Mouse (Mus musculus): ENCODE results near the gene Cdadc1. TPM values are rescaled to one million over a fixed set of nuclear protein-coding genes. Genes with fewer than 3 reads are reported as not detected.

The Cdadc1 gene
- total RNA-seq, 1 experiment = 6.7 TPM

DNA sequence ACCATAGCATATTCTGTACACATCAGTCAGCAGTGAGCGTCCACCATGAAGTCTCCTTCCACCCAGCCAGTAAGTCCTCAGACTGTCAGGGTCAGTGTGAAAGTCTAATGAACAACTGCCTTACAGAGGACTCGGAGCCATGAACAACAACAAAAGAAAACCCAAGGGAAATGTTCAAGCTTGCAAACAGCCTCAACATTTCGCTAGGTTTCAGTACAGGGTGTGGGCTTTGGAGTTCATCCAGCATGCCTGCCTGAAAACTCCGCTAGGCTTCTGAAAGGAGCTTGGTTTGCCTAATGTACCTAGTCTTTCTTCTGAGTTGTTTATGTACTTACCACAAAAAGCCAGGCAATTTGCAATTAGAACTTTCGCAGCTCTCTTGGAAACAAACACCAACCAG lies 53.8 kb downstream of the Cdadc1 start:
- no peak for DNase-seq (ENCODE audit: low read depth, low spot score)
- Histone ChIP-seq H3K4me3 (ENCODE audit: insufficient read depth in 1 of 2, low read depth in 1 of 2, low read length in 2 of 2, poor library complexity in 1 of 2, severe bottlenecking in 1 of 2) (no peak overlapping the region), H3K9me3 (ENCODE audit: control insufficient read depth, insufficient read depth, low read depth, low read length) (no peaks in the 10 kb centered on the region), H3K36me3 (ENCODE audit: control insufficient read depth, insufficient read depth, low read length, poor library complexity, severe bottlenecking) (no peaks in the 10 kb centered on the region), H3K9ac (ENCODE audit: insufficient read depth, low read depth, low read length, poor library complexity, severe bottlenecking) (no peak overlapping the region), H3K4me1 (ENCODE audit: control insufficient read depth in 2 of 2, insufficient read depth in 2 of 2, low read length in 2 of 2, poor library complexity in 1 of 2) (no peaks in the 10 kb centered on the region), H3K27ac (ENCODE audit: insufficient read depth, low read depth, low read length, poor library complexity, severe bottlenecking) (no peak overlapping the region)
- in situ Hi-C loops (cut with MboI; ENCODE audit: low sequenced_read_pairs in 2 of 2, unreplicated experiment in 2 of 2) = no loop called here
- TF ChIP-seq MAFK (IDR thresholded peaks at IDR 0.05; ENCODE audit: insufficient read depth, low read depth, low read length) = no peak
- TF ChIP-seq CHD2 (IDR thresholded peaks at IDR 0.05; ENCODE audit: low read depth, low read length) = no peak
- no peak for TF ChIP-seq HCFC1 (IDR thresholded peaks at IDR 0.05; ENCODE audit: borderline replicate concordance, insufficient read depth, low read length)
- TF ChIP-seq ZC3H11A (IDR thresholded peaks at IDR 0.05; ENCODE audit: borderline replicate concordance, low read depth, low read length) = no peak
- TF ChIP-seq ZNF384 (IDR thresholded peaks at IDR 0.05; ENCODE audit: low read depth, low read length) = no peak

DNA sequence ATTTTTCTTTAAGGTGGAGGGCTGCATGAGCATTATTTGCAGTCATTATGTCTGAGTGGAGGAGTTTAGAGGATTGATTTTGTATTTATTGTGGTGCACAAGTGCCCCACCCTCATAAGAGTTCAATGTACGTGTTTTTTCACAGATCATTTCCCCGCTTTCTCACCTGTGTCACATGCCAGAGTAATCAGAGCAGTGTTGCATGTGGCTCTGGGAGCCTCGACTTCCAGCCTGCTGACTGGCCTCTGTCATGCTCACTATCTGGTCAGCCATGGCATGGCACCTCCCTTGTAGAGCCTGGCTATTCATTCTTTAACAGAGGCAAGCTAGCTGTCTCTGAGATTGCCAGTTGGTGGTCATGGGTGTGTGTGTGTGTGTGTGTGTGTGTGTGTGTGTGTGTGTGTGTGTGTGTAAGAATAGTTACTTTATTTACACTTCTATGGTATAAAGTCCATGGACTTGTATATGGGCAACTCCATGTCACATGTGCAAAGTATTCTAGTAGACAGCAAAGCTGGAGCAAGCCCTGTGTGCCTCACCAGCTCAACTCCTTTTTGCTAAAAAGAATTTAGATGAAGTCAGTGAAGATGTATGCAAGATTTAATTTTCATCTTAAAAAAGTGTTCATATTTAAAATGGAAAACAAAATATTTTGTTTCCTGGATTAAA lies 54.5 kb downstream of the Cdadc1 start:
- DNase-seq (ENCODE audit: low read depth, low spot score) = no peak
- H3K36me3 ChIP-seq (ENCODE audit: control insufficient read depth, insufficient read depth, low read length, poor library complexity, severe bottlenecking) = no peaks in the 10 kb centered on the region
- H3K27ac ChIP-seq (ENCODE audit: insufficient read depth, low read depth, low read length, poor library complexity, severe bottlenecking) = no peak overlapping the region
- in situ Hi-C loops (cut with MboI; ENCODE audit: low sequenced_read_pairs in 2 of 2, unreplicated experiment in 2 of 2) = no loop called here
- no peak overlapping the region for H3K9ac ChIP-seq (ENCODE audit: insufficient read depth, low read depth, low read length, poor library complexity, severe bottlenecking)
- no peak for TF ChIP-seq HCFC1 (IDR thresholded peaks at IDR 0.05; ENCODE audit: borderline replicate concordance, insufficient read depth, low read length)
- TF ChIP-seq CHD2 (IDR thresholded peaks at IDR 0.05; ENCODE audit: low read depth, low read length) = no peak
- TF ChIP-seq ZNF384 (IDR thresholded peaks at IDR 0.05; ENCODE audit: low read depth, low read length) = no peak
- TF ChIP-seq MAFK (IDR thresholded peaks at IDR 0.05; ENCODE audit: insufficient read depth, low read depth, low read length) = no peak
- no peak for TF ChIP-seq ZC3H11A (IDR thresholded peaks at IDR 0.05; ENCODE audit: borderline replicate concordance, low read depth, low read length)
- no peaks in the 10 kb centered on the region for H3K9me3 ChIP-seq (ENCODE audit: control insufficient read depth, insufficient read depth, low read depth, low read length)
- H3K4me3 ChIP-seq (ENCODE audit: insufficient read depth in 1 of 2, low read depth in 1 of 2, low read length in 2 of 2, poor library complexity in 1 of 2, severe bottlenecking in 1 of 2) = no peak overlapping the region
- no peaks in the 10 kb centered on the region for H3K4me1 ChIP-seq (ENCODE audit: control insufficient read depth in 2 of 2, insufficient read depth in 2 of 2, low read length in 2 of 2, poor library complexity in 1 of 2)

GRCm38 (mm10) chr14:59540761-59541160 lies 57.0 kb downstream of the Cdadc1 start:
- TF ChIP-seq MAFK (IDR thresholded peaks at IDR 0.05; ENCODE audit: insufficient read depth, low read depth, low read length) (no peak), HCFC1 (IDR thresholded peaks at IDR 0.05; ENCODE audit: borderline replicate concordance, insufficient read depth, low read length) (no peak), ZC3H11A (IDR thresholded peaks at IDR 0.05; ENCODE audit: borderline replicate concordance, low read depth, low read length) (no peak), ZNF384 (IDR thresholded peaks at IDR 0.05; ENCODE audit: low read depth, low read length) (no peak), CHD2 (IDR thresholded peaks at IDR 0.05; ENCODE audit: low read depth, low read length) (no peak)
- H3K9ac ChIP-seq (ENCODE audit: insufficient read depth, low read depth, low read length, poor library complexity, severe bottlenecking) = no peak overlapping the region
- in situ Hi-C loops (cut with MboI; ENCODE audit: low sequenced_read_pairs in 2 of 2, unreplicated experiment in 2 of 2) = no loop called here

GRCm38 (mm10) chr14:59540230-59540629 lies 57.5 kb downstream of the Cdadc1 start:
- no peak for DNase-seq (ENCODE audit: low read depth, low spot score)
- in situ Hi-C loops (cut with MboI; ENCODE audit: low sequenced_read_pairs in 2 of 2, unreplicated experiment in 2 of 2) = no loop called here
- TF ChIP-seq HCFC1 (IDR thresholded peaks at IDR 0.05; ENCODE audit: borderline replicate concordance, insufficient read depth, low read length) = no peak
- no peak for TF ChIP-seq CHD2 (IDR thresholded peaks at IDR 0.05; ENCODE audit: low read depth, low read length)
- TF ChIP-seq ZC3H11A (IDR thresholded peaks at IDR 0.05; ENCODE audit: borderline replicate concordance, low read depth, low read length) = no peak
- no peak for TF ChIP-seq ZNF384 (IDR thresholded peaks at IDR 0.05; ENCODE audit: low read depth, low read length)
- TF ChIP-seq MAFK (IDR thresholded peaks at IDR 0.05; ENCODE audit: insufficient read depth, low read depth, low read length) = no peak
- Histone ChIP-seq H3K4me3 (ENCODE audit: insufficient read depth in 1 of 2, low read depth in 1 of 2, low read length in 2 of 2, poor library complexity in 1 of 2, severe bottlenecking in 1 of 2) (no peak overlapping the region), H3K9me3 (ENCODE audit: control insufficient read depth, insufficient read depth, low read depth, low read length) (no peaks in the 10 kb centered on the region), H3K36me3 (ENCODE audit: control insufficient read depth, insufficient read depth, low read length, poor library complexity, severe bottlenecking) (no peaks in the 10 kb centered on the region), H3K27ac (ENCODE audit: insufficient read depth, low read depth, low read length, poor library complexity, severe bottlenecking) (no peak overlapping the region), H3K4me1 (ENCODE audit: control insufficient read depth in 2 of 2, insufficient read depth in 2 of 2, low read length in 2 of 2, poor library complexity in 1 of 2) (peaks cover 0 to 2% of the 10 kb centered on the region in 2 experiments; a peak in 1 of 4 replicates), H3K9ac (ENCODE audit: insufficient read depth, low read depth, low read length, poor library complexity, severe bottlenecking) (no peak overlapping the region)

More at GRCm38 (mm10) chr14:59540761-59541160, 57.0 kb downstream of the Cdadc1 start:
- peaks cover 0 to 1% of the 10 kb centered on the region in 2 experiments; a peak in 1 of 4 replicates for H3K4me1 ChIP-seq (ENCODE audit: control insufficient read depth in 2 of 2, insufficient read depth in 2 of 2, low read length in 2 of 2, poor library complexity in 1 of 2)
- no peak overlapping the region for H3K27ac ChIP-seq (ENCODE audit: insufficient read depth, low read depth, low read length, poor library complexity, severe bottlenecking)
- no peak overlapping the region for H3K4me3 ChIP-seq (ENCODE audit: insufficient read depth in 1 of 2, low read depth in 1 of 2, low read length in 2 of 2, poor library complexity in 1 of 2, severe bottlenecking in 1 of 2)
- H3K36me3 ChIP-seq (ENCODE audit: control insufficient read depth, insufficient read depth, low read length, poor library complexity, severe bottlenecking) = no peaks in the 10 kb centered on the region
- DNase-seq (ENCODE audit: low read depth, low spot score) = no peak
- H3K9me3 ChIP-seq (ENCODE audit: control insufficient read depth, insufficient read depth, low read depth, low read length) = no peaks in the 10 kb centered on the region

Measured in ES-E14 (cell line).